Mouse (Mus musculus) urinary bladder, postnatal 14 days (tissue): Measurements from ENCODE around the gene Fancd2.

Source experiments
- DNase-seq: peaks from one replicate; pipeline ENCODE4 v3.0.0; 2021; ENCODE audit warnings: low spot score

Gene Fancd2

GRCm38 (mm10) chr6:113530932-113531839 lies at the start of gene Fancd2, which contains the start of gene Emc3:
Fancd2 (plus strand) TSS chr6:113531682.
Emc3 (minus strand) TSS chr6:113531652.
- peak; percentile 90 for DNase-seq

GRCm38 (mm10) chr6:113482477-113483099 lies 48.9 kb upstream of the Fancd2 start:
- DNase-seq = no peak

GRCm38 (mm10) chr6:113483100-113483615 lies 48.3 kb upstream of the Fancd2 start, which contains the start of gene Creld1:
Creld1 (plus strand) TSS chr6:113483297.
- peak; percentile 96 for DNase-seq

GRCm38 (mm10) chr6:113483729-113484128 lies 47.8 kb upstream of the Fancd2 start:
- no peak for DNase-seq

- DNase-seq = peak; percentile 62
These were observed 44.3 kb upstream of the Fancd2 start for GRCm38 (mm10) chr6:113487125-113487576.

- no peak for DNase-seq
These were observed 42.1 kb upstream of the Fancd2 start for GRCm38 (mm10) chr6:113489410-113489809.

GRCm38 (mm10) chr6:113492101-113492864 lies 39.2 kb upstream of the Fancd2 start:
- DNase-seq = no peak

- peak; percentile 87 for DNase-seq
These were observed 37.2 kb upstream of the Fancd2 start for GRCm38 (mm10) chr6:113494258-113494788.

- DNase-seq = no peak
These were observed 36.3 kb upstream of the Fancd2 start for GRCm38 (mm10) chr6:113495071-113495675.

- no peak for DNase-seq
These were observed 32.1 kb upstream of the Fancd2 start for GRCm38 (mm10) chr6:113499346-113499745.

- DNase-seq = no peak
These were observed 29.9 kb upstream of the Fancd2 start, which contains the start of gene Prrt3 for GRCm38 (mm10) chr6:113501388-113502084. Prrt3 (minus strand) TSS chr6:113501931.

- DNase-seq = no peak
These were observed 28.7 kb upstream of the Fancd2 start for GRCm38 (mm10) chr6:113502801-113503200.

GRCm38 (mm10) chr6:113505689-113506088 lies 25.8 kb upstream of the Fancd2 start:
- DNase-seq = no peak

- no peak for DNase-seq
These were observed 24.4 kb upstream of the Fancd2 start for GRCm38 (mm10) chr6:113507130-113507529.

GRCm38 (mm10) chr6:113508272-113508946 lies 23.1 kb upstream of the Fancd2 start:
- no peak for DNase-seq

GRCm38 (mm10) chr6:113508947-113509280 lies 22.6 kb upstream of the Fancd2 start:
- no peak for DNase-seq

GRCm38 (mm10) chr6:113513944-113514343 lies 17.5 kb upstream of the Fancd2 start:
- no peak for DNase-seq

- no peak for DNase-seq
These were observed 16.9 kb upstream of the Fancd2 start for GRCm38 (mm10) chr6:113514600-113514999.

GRCm38 (mm10) chr6:113517434-113518080 lies 13.9 kb upstream of the Fancd2 start:
- DNase-seq = no peak

GRCm38 (mm10) chr6:113522310-113522709 lies 9.2 kb upstream of the Fancd2 start:
- no peak for DNase-seq
